Mouse (Mus musculus) ovary, postnatal 36 days (tissue): ENCODE measurements around the gene Rad9a.
A peak's percentile ranks its signal among the peaks of the same experiment; 100 is the strongest.

ENCODE experiments used
- DNase-seq: peaks from one replicate; pipeline ENCODE4 v3.0.0; 2022; ENCODE audit warnings: low spot score, mixed read lengths

Rad9a gene

DNA sequence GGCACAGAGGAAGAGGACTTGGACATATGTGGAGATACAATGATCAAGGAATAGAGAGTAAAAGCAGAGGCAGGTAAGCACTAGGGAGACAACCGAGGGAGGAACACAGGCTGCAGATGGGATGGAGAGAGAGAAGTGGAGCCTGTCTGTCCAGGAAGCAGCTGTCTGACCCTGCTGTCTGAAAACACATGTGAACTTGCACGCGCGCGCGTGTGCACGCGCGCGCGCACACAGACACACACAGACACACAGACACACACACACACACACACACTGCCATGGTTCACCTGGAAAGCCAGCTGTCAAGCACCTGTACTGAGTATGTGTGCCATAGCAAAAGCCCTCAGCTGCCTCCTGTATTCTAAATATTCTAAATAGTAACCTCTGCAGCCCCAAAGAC lies 16.8 kb upstream of the Rad9a start:
- DNase-seq = no peak

DNA sequence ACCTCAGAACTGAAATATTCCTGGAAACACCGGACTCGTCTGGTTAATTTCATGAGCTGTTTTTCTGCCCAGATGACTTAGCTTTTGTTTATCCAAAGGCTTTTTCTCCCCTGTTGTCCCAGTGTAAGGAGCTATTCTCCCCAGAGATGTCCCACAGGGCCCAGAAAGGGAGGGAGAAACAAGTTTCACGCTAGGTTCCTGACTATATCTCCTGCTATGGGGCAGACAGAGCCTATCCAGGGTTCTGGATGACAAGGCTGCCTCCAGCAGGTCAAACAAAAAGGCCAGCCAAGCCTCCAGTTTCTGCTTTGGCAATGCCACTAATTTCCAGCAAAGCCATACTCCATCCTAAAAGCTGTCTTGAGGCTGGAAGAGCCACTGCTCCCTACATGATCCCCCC lies 16.4 kb upstream of the Rad9a start:
- no peak for DNase-seq

DNA sequence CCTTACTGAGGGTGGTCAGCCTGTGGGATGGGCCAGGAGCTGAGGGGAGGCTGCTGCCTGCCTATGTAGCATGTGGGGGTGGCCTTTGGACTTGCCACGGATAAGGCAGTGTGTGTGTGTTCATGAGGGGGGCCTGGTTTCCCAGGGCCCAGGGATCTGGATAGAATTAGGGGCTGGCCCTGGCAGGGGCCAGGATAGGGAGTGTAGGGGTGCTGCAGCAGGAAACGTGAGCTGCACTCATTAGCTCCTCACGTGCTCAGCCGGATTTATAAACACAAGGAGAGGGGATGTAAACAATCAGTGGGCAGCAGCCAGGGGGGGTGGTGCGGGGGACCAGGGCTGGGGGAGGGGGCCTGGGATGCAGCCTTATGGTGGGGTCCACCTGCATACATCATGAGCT lies 15.7 kb upstream of the Rad9a start:
- no peak for DNase-seq

DNA sequence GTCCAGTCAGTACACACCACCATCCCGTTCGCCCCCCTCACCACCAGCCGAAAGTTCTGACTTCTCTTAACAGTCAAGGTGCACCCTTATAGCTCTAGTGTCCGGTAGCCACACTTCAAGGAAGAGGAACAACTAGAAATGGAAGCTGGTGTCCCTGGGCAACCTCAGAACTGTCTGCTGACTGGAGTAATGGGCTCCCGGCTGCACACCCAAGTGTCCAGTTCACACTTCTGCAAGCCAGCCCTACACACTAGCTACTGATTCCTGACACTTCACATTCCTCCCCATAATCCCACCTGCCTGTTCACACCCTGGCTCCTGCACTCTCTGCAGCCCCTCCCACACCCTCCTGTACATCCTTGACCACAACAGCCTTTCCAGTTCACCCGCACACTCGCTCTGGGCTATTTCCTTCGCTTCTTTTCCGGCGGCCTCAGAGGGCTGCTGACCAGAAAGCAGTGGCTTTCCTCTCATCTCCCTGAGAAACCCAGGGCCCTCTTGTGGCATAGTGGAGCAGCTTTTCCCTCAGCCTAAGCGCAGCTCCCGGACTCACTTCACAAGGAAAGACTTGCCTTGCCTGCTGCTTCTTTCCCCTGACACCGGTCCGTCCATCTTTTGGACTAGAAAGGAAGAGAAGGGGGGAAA lies 14.7 kb upstream of the Rad9a start:
- no peak for DNase-seq

DNA sequence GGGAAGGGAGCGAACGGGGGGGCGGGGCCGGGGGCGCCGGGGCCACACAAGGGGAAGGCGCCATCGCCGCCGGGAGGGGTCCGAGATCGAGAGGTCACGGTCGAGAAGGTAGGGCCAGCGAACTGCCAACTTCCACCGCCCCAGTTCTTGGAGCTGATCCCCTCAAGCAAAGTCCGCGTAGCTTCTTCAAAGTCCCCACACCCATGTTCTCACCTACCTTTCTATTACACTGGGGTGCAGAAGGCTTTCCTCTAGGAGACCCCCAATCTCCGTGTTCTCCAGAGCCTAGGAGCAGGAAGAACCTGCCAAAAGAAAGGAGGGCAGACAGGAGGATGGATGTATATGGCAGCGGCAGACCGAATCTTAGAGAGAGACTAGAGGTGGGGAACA lies 14.0 kb upstream of the Rad9a start:
- no peak for DNase-seq

DNA sequence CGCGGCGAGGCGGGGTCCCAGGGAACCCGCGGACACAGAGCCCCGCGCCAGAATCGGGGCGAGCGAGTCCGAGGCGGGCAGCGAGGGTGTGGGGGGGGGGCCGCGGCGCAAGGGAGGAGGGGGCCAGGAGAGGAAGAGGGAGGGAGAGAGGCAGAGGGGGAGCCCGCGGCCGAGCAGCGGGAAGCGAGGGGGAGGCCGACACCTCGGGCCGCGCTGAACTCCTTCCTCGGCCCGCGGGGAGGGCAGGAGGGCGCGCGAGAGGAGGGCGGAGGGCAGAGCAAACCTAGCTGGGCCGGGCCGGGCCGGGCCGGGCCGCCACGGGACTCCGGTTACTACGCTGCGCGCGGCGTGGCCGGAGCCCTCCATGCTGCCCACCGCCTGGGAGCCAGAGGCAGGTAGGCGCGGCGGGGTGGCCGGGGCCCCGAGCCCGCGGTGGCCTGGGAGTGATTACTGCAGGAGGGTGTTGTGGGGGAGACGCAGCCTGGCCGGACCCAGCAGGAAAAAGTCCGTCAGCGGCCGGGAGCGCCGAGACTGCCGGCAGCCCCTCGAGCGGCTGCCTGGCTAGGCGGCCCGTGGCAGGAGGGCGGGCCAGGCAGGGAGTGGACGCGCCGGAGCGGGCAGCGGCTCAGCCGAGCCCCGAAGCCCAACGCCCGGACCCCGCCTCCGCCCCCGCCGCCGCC lies 13.4 kb upstream of the Rad9a start:
- DNase-seq = no peak

DNA sequence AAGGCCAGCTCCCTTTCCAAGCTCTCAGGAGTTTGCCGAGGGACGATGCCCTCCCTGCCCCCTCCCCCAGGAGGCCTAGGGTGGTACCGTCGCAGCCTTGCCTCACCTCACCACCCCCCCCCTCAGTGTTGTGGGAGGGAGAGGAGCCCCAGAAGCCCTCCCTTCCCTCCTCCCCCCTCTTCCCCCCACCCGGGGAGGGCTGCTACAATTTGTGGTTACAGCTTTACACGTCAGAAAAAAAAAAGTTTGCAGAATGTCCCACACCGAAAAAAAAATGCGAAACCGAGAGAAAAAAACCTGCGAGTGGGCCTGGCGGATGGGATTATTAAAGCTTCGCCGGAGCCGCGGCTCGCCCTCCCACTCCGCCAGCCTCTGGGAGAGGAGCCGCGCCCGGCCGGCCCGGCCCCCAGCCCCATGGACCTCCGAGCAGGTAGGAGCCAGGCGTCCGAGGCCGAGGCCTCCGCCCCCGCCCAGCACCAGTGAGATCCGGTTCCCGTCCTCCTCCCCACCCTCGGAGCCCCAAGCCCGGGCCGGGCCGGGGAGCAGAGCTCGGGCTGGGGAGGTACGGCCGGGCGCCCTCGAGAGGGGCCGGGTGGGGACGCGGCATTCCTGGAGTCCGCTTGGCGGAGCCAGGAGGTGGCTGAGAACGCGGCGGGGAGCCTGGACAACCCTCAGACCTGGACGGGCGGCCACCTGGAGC lies 12.8 kb upstream of the Rad9a start, which contains the start of the genes Clcf1 and AC109138.7:
TSS of gene Clcf1 (plus strand) at position 168 of the 700 bp plus-strand sequence.
TSS of gene AC109138.7 (plus strand) at position 287 of the 700 bp plus-strand sequence.
- DNase-seq = peak; percentile 58

DNA sequence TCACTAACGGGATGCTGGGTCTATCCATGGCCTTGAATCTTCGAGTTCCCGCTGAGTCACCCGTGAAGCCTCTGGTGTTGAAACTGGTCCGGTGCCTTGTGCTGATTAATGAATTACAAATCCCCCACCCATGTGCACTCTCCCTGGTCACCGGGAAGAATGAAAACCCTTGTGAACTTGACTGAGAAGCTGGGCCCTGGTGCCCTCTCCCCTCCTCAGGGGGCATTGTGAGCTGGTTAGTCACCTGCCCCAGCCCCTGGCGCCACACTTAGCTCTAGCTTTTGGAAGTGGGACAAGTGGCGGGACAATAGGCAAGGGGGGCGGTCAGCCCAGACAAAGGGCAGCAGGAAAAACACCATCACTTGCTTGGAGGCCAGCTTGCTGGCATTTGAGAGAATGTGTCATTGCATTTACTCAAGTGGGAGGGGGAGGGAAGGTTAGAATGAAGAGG lies 12.1 kb upstream of the Rad9a start:
- DNase-seq = no peak

DNA sequence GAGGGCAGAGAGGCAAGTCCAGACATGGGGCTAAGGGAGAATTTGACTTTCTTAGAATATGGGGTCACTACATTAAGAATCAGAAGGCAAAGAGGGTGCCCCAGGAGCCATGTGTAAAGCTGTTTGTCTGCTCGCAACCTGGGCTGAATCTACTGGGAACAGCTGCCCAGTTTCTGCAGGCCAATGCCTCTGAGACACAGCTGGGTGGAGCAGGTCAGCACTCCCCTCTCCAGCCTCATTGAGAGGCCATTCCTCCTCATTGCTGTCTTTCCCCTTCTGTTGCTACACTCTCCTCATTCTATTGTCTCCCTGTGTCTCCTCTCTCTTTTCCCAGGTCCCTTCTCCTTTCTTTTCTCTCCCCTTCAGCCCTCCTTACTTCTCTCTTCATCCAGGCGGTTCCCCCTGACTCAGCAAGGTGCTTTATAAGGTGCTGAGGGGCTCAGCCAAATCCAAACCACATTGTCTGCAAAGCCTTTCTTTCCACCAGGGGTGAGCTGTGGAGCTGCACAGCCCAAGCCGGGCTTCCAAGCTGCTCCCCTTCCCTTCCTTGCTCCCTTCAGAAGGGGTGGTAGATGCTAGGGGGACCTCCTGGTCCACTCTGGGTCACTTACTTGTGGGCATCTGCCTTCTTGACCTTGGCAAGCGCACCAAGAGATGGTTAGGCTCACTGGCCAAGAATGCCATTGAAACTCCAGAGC lies 10.6 kb upstream of the Rad9a start:
- no peak for DNase-seq

DNA sequence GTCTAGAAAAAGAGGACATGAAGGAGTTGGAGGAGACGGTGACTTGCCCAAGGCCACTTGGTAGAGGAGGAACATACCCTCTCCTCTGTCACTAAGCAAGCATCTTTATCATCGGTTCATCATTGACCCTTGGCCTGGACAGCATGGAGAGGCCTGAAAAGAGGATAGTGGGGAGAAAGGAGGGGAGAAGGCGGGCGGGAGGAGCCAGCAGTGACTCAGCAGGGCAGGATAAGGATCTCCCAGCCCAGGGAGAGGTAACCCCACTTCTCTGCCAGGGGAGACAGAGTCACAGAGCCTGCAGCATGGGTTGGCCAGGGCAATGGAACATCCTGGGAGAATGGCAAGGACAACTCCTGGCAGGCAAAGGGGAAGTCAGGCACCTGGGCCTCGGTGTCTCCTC lies 7.1 kb upstream of the Rad9a start:
- no peak for DNase-seq

DNA sequence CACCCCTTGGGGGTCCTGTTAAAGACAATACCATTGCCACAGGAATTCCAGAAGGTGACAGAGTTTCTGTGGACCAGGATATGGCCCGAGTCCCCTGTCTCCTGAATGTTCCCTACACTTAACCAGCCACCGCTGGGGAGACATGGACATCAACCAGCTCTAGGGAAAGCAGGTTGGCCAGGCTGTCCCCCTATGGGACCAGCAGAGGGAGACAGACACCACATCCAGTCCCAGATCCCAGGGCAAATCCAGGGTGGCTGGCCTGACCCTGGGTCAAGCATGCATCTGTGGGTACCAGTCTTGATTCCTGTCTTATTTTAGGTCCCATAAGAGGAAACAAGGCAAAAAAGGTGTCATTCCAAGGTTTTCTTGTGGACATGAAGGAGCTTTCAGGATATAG lies 5.5 kb upstream of the Rad9a start:
- DNase-seq = peak; percentile 72

DNA sequence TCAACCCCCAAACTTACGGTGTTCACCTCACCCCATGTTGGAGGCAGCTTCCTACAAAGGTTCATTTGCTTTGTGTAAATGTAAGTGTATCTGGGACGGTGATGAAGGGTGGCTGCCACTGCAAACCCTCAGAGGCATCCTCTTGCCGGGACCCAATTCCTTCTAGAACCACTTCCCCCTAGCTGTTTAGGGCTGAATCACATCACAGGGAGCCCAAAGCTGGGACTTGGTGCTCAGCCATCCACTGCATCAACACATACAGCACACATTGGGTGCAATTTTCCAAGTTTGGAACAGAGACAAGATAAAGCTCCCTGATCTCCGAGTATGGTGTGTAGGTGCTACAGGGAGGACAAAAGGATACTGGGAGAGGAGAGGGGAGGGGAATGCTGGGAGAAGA lies 3.4 kb upstream of the Rad9a start:
- no peak for DNase-seq

DNA sequence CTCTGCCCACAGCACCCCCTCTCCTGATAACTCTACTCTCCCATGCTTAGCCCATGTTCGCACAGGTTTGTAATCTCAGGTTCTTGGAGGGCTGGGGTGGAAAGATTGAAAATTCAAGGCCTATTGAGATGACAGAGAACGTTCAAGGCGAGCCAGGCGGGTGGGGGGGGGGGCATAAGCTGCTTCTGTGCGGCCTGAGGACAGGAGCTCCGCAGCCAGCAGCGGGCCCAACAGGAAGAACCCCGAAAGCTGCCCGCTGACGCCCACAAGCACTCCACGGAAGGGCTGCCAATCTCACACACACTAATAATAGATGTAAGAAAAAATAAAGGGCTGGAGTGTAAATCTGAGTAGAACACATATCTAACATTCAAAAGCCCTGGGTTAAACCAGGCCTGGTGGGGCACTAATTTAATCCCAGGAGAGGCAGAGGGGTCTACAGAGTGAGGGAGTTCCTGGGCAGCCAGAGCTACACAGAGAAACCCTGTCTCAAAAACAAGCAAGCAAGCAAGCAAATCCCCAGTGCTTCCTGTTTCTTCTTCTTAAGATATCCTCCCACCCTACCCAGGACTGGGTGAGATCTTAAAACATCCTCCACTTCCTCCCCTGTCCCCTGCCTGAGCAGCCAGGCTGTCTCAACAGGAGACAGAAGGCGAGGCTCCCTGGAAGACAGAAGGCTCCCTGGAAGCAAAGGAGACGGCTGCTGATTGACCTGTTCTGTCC lies 2.3 kb upstream of the Rad9a start:
- DNase-seq = no peak

DNA sequence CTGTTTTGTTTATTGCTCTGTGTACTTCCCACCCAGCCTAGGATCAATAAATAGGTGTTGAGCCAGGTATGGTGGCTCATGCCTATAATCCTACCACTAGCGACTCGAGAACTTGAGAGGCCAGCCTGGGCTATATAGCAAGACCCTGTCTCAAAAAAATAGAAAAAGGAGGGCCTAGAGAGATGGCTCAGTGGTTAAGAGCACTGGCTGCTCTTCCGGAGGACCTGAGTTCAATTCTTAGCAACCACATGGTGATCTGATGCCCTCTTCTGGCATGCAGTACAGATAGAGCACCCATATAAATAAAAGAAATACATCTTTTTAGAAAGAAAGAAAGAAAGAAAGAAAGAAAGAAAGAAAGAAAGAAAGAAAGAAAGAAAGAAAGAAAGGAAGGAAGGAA lies 1.7 kb upstream of the Rad9a start:
- DNase-seq = no peak

DNA sequence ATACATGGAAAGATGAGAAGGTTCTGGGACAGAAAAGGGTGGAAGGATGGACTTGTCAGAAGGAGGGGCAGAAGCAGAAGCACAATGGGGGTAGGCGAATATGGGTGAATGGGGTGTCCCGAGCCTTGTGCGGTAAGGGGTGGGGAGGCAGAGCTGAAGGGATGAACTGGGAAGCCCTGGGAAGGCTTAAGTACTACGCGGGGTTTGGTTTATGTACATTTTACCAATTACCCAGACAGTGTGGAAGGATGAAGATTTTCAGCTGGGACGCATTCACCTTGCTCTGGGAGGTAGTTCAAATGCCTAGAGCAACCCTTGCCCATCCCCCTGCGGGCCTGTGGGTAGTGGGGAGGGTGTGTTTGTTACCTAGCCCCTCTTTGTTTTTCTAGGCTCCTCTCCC lies 687 bp upstream of the Rad9a start:
- no peak for DNase-seq

DNA sequence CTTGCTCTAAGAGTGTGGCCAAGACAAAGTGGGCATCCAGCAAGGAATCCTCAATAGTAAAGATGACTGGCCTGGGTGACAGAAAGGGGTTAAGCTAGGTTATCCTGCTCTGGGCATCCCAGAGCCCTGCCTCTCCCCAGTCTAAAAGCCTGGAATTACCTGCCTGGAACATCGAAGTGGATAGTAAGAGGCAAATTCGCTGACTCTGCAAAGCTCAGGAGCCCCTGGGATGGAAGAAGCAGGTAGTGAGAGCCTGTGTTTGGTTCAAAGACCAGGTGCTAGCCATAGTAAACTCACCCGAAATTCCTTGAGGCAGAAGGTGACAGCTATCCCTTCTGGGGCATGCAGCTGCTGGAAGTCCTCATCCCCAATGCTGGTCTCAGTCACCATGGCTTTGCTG lies 4.3 kb downstream of the Rad9a start:
- no peak for DNase-seq

DNA sequence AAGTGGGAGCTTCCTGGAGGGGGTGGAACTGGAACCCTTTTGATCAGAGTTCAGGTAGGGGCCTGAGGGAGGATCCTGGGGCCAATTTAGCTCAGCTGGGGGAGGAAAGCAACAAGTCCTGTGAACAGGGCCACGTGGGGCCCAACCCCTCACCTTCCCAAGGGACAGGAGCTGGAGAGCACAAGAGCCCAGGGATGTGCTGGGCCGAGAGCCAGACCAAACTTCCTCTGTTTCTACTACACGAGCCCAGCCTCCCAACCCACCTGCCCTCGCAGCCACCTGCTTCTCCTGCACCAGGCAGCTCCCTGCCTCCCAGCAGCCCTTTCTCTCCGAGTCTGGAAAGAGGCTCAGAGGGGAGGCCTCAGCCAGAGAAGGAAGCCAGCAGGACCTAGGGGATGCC lies 4.9 kb downstream of the Rad9a start:
- DNase-seq = no peak

DNA sequence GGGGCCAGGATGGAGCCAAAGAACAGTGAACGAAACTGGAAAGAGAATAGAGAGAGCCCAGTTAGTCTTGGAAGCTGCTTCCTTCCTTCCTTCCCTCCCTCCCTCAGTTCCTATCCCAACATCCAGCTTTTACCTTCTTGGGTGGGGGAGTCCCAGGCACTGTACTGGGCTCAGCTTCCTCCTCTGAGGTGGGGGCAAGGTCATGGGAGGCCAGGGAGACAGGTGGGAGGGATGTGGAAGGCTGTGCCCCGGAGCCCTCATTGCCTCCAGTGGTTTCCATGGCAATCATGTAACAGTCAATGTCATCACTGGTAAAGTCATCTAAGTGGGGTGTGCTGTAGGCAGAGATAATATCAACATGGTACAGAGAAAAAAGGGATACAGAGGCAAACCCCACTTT lies 5.4 kb downstream of the Rad9a start:
- no peak for DNase-seq

DNA sequence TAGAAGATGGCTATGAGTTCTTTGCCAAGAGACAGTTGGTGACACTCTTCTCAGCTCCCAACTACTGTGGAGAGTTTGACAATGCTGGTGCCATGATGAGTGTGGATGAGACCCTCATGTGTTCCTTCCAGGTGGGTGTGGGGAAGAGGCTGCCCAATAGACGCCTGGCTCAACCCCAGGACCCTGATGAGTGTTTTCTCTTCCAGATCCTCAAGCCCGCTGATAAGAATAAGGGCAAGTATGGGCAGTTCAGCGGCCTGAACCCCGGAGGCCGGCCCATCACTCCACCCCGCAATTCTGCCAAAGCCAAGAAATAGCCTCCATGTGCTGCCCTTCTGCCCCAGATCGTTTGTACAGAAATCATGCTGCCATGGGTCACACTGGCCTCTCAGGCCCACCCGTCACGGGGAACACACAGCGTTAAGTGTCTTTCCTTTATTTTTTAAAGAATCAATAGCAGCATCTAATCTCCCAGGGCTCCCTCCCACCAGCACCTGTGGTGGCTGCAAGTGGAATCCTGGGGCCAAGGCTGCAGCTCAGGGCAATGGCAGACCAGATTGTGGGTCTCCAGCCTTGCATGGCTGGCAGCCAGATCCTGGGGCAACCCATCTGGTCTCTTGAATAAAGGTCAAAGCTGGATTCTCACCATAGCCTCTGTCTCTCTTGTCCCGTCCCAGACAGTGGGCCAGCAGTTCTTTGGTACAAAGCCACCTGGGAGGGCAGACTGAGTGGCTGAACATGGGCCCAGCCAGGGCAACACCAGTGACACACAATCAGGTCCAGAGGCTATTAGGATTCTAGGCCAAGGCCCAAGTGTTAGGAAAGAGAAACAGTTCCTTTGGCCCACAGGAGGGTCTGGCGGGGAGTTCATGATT lies 6.4 kb downstream of the Rad9a start:
- no peak for DNase-seq

DNA sequence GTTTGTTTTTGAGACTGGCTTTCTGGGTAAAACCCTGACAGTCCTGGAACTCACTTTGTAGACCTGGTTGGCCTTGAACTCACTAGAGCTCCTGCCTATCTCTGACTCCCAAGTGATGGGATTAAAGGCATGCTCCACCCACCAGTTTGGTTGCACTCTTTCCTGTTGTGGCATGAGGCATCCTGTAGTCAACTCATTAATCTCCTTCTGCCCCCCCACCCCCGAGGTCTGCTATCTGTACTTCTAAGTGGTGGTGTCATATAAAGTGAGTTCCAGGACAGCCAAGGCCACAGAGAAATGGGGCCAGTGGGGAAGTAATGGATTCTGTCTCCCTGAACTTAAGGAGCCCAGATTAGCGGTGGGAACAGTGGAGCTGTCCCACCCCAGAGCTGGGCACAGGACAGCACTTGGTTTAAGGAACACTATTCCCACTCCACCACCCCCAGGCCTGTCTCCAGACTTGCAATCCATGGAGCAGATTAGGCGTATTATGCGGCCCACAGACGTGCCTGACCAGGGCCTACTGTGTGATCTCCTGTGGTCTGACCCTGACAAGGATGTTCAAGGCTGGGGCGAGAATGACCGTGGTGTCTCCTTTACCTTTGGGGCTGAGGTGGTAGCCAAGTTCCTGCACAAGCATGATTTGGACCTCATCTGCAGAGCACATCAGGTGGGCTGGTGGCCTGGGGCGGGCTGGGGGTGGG lies 7.3 kb downstream of the Rad9a start:
- no peak for DNase-seq
